Mouse (Mus musculus) hindbrain, embryonic 15.5 days (tissue): Measurements from ENCODE around the gene Cux2. TPM values are rescaled to one million over a fixed set of nuclear protein-coding genes. Genes with fewer than 3 reads are reported as not detected.

Experiments
- ATAC-seq: fragments of 200-750 bp; cut with Nextera tagmentation; 2 replicates; pipeline ENCODE4 v1.8.0; 2017; ENCODE audit warnings: low read depth, moderate number of reproducible peaks, moderate TSS enrichment; ENCODE audit not compliant: low FRiP score
- H3K27ac ChIP-seq: fragments of 300-500 bp; sonication (generic); replicated peaks from 2 replicates; pipeline ENCODE4 v1.5.1; 2015; ENCODE audit warnings: mild to moderate bottlenecking, inconsistent platforms
- H3K27me3 ChIP-seq: fragments of 300-500 bp; sonication (generic); 2 replicates; pipeline ENCODE4 v1.6.1; 2015; ENCODE audit warnings: control low read depth, inconsistent platforms
- H3K36me3 ChIP-seq: fragments of 300-500 bp; sonication (generic); 2 replicates; pipeline ENCODE4 v1.6.1; 2015; ENCODE audit warnings: control low read depth, inconsistent platforms
- H3K4me1 ChIP-seq: fragments of 300-500 bp; sonication (generic); replicated peaks from 2 replicates; pipeline ENCODE4 v1.6.1; 2015; ENCODE audit warnings: control low read depth, inconsistent platforms
- H3K4me2 ChIP-seq: fragments of 300-500 bp; sonication (generic); 2 replicates; pipeline ENCODE4 v1.6.1; 2015; ENCODE audit warnings: moderate library complexity, mild to moderate bottlenecking, inconsistent platforms
- H3K4me3 ChIP-seq: fragments of 300-500 bp; sonication (generic); 2 replicates; pipeline ENCODE4 v1.5.1; 2015; ENCODE audit warnings: mild to moderate bottlenecking, inconsistent platforms
- H3K9ac ChIP-seq: fragments of 300-500 bp; sonication (generic); 2 replicates; pipeline ENCODE4 v1.6.1; 2015; ENCODE audit warnings: inconsistent platforms
- H3K9me3 ChIP-seq: fragments of 300-500 bp; sonication (generic); 2 replicates; pipeline ENCODE4 v1.6.1; 2016; ENCODE audit warnings: control low read depth, inconsistent platforms
- WGBS: fragments of 180-500 bp; shearing (Covaris S2); methylation state at CpG from one replicate; pipeline ENCODE4 v1.1.7; 2015; 5-methylcytosine and 5-hydroxymethylcytosine counted together
- polyA plus RNA-seq: library from polyadenylated mRNA; unstranded; fragments of >200 nt; fragmentation: Nextera tagmentation; extraction: Ambion mirVana; gene quantifications from 2 replicates; pipeline ENCODE4 v1.2.1, GENCODE M21; 2015

Cux2 gene
- polyA plus RNA-seq = 20.7 and 23.3 TPM in 2 replicates

DNA sequence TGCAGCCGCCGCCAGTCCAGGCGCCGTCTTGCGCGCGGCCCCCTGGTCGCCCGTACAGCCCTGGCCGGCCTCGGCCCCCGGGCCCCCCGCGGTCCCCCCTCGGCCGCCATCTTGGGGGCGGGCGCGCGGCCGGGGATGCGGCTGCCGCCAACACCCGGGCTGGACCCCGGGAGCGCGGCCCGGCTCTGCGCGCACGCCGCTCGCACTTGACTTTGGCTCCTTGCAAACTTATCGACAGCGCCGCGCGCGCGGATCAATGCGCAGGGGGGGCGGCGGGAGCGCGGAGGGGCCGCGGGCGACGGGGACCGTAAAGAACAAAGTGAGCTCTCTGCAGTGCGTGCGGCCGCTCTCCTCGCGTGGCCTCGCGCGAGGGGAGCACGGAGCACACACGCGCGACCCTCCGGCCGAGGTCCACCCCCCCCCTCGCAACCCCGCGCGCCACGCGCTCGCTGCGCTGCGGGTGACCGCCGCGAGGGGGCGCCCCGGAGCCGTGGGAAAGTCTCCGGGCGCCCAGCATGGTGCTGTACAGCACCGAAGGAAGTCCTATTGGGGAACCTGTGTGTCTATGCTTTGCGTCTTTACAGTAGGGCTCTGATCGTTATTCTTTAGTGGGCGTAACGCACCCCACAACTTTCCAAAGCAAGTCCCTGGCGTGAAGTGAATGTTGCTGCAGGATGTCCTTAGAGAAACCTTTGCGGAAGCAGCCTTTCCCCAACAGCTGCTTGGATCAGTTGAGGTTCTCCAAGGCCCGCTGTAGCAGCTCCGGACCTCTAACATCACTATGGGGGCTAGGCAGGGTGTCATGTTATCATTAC lies at the start of gene Cux2:
TSS of gene Cux2 (minus strand) at position 86 of the 815 bp plus-strand sequence.
- H3K4me2 ChIP-seq = peak within 1 kb of the TSS; percentile 91
- no peaks in the 10 kb centered on the region for H3K9me3 ChIP-seq
- no peaks in the 10 kb centered on the region for H3K27me3 ChIP-seq
- H3K4me3 ChIP-seq = peak within 1 kb of the TSS; percentile 85
- H3K36me3 ChIP-seq = no peaks in the 10 kb centered on the region
- WGBS = 1% methylated on average over 82 of the region's 90 CpGs
- peak within 1 kb of the TSS; percentile 80 for H3K9ac ChIP-seq
- H3K27ac ChIP-seq = peak within 1 kb of the TSS; percentile 96
- peaks cover 76% of the 10 kb centered on the region for H3K4me1 ChIP-seq
- ATAC-seq = peak; percentile 80

- no peak overlapping the region for H3K9ac ChIP-seq
- H3K4me2 ChIP-seq = no peak overlapping the region
- H3K9me3 ChIP-seq = no peaks in the 10 kb centered on the region
- H3K27me3 ChIP-seq = no peaks in the 10 kb centered on the region
- H3K4me3 ChIP-seq = no peak overlapping the region
- no peaks in the 10 kb centered on the region for H3K36me3 ChIP-seq
- no peak overlapping the region for H3K27ac ChIP-seq
- no peaks in the 10 kb centered on the region for H3K4me1 ChIP-seq
- 92% methylated on average over 10 of the region's 10 CpGs for WGBS
- ATAC-seq = no peak
These were observed 44.5 kb upstream of the Cux2 start for GRCm38 (mm10) chr5:122094439-122094838.

GRCm38 (mm10) chr5:122093734-122094133 lies 43.8 kb upstream of the Cux2 start:
- 87% methylated on average over 14 of the region's 14 CpGs for WGBS
- no peak overlapping the region for H3K4me2 ChIP-seq
- H3K4me3 ChIP-seq = no peak overlapping the region
- H3K9me3 ChIP-seq = no peaks in the 10 kb centered on the region
- no peaks in the 10 kb centered on the region for H3K36me3 ChIP-seq
- H3K4me1 ChIP-seq = no peaks in the 10 kb centered on the region
- H3K27ac ChIP-seq = no peak overlapping the region
- H3K9ac ChIP-seq = no peak overlapping the region
- no peak for ATAC-seq
- H3K27me3 ChIP-seq = no peaks in the 10 kb centered on the region

DNA sequence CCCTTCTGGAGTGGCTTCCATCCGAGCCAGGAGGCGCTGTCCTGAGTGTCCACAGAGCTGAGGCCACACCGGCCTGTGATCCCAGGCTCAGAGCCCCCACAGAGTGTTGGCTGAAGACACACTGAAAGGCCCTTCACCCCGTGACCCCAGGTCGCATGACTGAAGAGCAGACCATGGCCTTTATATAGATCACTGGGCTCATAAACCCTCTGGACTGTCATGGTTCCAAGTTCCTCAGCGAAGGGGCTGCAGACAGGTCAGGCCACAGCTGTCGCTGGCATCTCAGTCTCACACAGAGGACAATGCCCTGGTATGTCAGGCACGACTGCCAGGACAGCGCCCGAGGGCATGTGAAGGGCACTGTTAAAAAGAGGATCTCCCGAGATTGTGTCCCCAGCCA lies 42.9 kb upstream of the Cux2 start:
- no peak for ATAC-seq
- WGBS = 49% methylated on average over 11 of the region's 11 CpGs
- peaks cover 2% of the 10 kb centered on the region; the same call in 1 of the 2 replicates for H3K27me3 ChIP-seq

DNA sequence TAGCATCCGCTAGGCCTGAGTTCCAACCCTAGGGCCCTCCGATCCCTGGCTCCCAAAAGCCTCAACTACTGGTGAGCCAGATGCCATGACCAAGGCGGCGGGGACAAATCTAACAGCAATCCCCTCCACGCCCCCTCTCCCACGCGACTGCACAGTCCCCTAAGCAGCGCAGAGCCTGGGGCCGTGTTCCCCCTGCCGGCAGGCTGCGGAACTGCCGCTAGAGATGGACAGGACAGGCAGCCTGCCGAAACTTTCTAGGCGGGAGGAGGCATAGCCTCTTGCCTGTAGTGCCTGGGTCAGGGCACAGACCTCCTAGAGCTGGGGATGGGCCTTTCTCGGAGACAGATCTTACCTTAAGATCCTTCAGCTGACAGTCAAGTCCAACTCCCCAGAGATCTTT lies 41.2 kb upstream of the Cux2 start:
- ATAC-seq = peak; percentile 40; the same call in 1 of the 2 replicates
- Histone ChIP-seq H3K27me3 (peaks cover 2% of the 10 kb centered on the region; the same call in 1 of the 2 replicates), H3K36me3 (no peaks in the 10 kb centered on the region), H3K4me1 (no peaks in the 10 kb centered on the region), H3K4me3 (no peak overlapping the region), H3K4me2 (no peak overlapping the region), H3K27ac (no peak overlapping the region), H3K9ac (no peak overlapping the region), H3K9me3 (no peaks in the 10 kb centered on the region)
- WGBS = 15% methylated on average over 15 of the region's 15 CpGs

More for the DNA sequence above, 42.9 kb upstream of the Cux2 start:
- no peak overlapping the region for H3K4me2 ChIP-seq
- H3K9me3 ChIP-seq = no peaks in the 10 kb centered on the region
- no peaks in the 10 kb centered on the region for H3K36me3 ChIP-seq
- no peaks in the 10 kb centered on the region for H3K4me1 ChIP-seq
- H3K4me3 ChIP-seq = no peak overlapping the region
- no peak overlapping the region for H3K27ac ChIP-seq
- H3K9ac ChIP-seq = no peak overlapping the region

- H3K9me3 ChIP-seq = no peaks in the 10 kb centered on the region
- H3K4me1 ChIP-seq = no peaks in the 10 kb centered on the region
- H3K4me2 ChIP-seq = no peak overlapping the region
- H3K9ac ChIP-seq = no peak overlapping the region
- H3K27me3 ChIP-seq = peaks cover 2% of the 10 kb centered on the region; the same call in 1 of the 2 replicates
- H3K4me3 ChIP-seq = no peak overlapping the region
- H3K36me3 ChIP-seq = no peaks in the 10 kb centered on the region
- WGBS = 83% methylated on average over 8 of the region's 8 CpGs
- no peak overlapping the region for H3K27ac ChIP-seq
- no peak for ATAC-seq
These were observed 39.8 kb upstream of the Cux2 start for GRCm38 (mm10) chr5:122089664-122090063.

- H3K4me1 ChIP-seq = no peaks in the 10 kb centered on the region
- H3K4me2 ChIP-seq = no peak overlapping the region
- H3K9ac ChIP-seq = no peak overlapping the region
- WGBS = 2% methylated on average over 5 of the region's 5 CpGs
- peak; percentile 87 for ATAC-seq
- H3K36me3 ChIP-seq = no peaks in the 10 kb centered on the region
- H3K9me3 ChIP-seq = no peaks in the 10 kb centered on the region
- H3K27ac ChIP-seq = no peak overlapping the region
- peaks cover 2% of the 10 kb centered on the region; the same call in 1 of the 2 replicates for H3K27me3 ChIP-seq
- no peak overlapping the region for H3K4me3 ChIP-seq
These were observed 39.0 kb upstream of the Cux2 start for GRCm38 (mm10) chr5:122088917-122089316.

- no peak overlapping the region for H3K27ac ChIP-seq
- H3K9ac ChIP-seq = no peak overlapping the region
- no peak overlapping the region for H3K4me2 ChIP-seq
- H3K4me3 ChIP-seq = no peak overlapping the region
- H3K4me1 ChIP-seq = no peaks in the 10 kb centered on the region
- no peaks in the 10 kb centered on the region for H3K9me3 ChIP-seq
- peaks cover 2% of the 10 kb centered on the region; the same call in 1 of the 2 replicates for H3K27me3 ChIP-seq
- 61% methylated on average over 3 of the region's 3 CpGs for WGBS
- ATAC-seq = no peak
- no peaks in the 10 kb centered on the region for H3K36me3 ChIP-seq
These were observed 36.2 kb upstream of the Cux2 start for GRCm38 (mm10) chr5:122086121-122086520.

DNA sequence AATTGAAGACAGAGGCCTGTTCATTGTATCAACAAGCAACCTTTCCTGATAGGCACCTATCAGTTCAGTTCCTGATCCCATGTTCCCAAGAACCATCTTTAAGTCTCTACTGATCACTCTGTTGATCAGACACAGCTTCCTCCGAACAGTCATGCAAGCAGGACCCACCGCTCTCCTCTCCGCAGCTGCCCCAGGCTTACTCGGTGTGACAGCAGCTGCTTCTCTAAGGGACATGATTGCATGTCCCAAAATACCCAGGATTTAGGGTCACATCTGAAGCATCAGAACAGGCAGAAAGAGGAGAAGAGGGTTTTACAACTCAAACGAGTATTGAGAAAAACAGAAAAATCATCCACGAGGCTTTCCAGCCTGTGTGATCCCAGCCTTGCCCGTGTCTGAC lies 35.4 kb upstream of the Cux2 start:
- Histone ChIP-seq H3K4me2 (no peak overlapping the region), H3K9me3 (no peaks in the 10 kb centered on the region), H3K36me3 (no peaks in the 10 kb centered on the region), H3K27ac (no peak overlapping the region), H3K9ac (no peak overlapping the region), H3K4me3 (no peak overlapping the region), H3K4me1 (no peaks in the 10 kb centered on the region), H3K27me3 (peaks cover 2% of the 10 kb centered on the region; the same call in 1 of the 2 replicates)
- no peak for ATAC-seq
- 76% methylated on average over 7 of the region's 7 CpGs for WGBS

- no peak for ATAC-seq
- 78% methylated on average over 3 of the region's 3 CpGs for WGBS
- H3K36me3 ChIP-seq = no peaks in the 10 kb centered on the region
These were observed 34.6 kb upstream of the Cux2 start for GRCm38 (mm10) chr5:122084470-122084869.

GRCm38 (mm10) chr5:122083282-122083681 lies 33.4 kb upstream of the Cux2 start:
- Histone ChIP-seq H3K9ac (no peak overlapping the region), H3K9me3 (no peaks in the 10 kb centered on the region), H3K4me1 (no peaks in the 10 kb centered on the region), H3K36me3 (no peaks in the 10 kb centered on the region), H3K27ac (no peak overlapping the region), H3K27me3 (peaks cover 2% of the 10 kb centered on the region; the same call in 1 of the 2 replicates), H3K4me3 (no peak overlapping the region), H3K4me2 (no peak overlapping the region)
- no peak for ATAC-seq
- WGBS = 98% methylated on average over 2 of the region's 2 CpGs

More at GRCm38 (mm10) chr5:122084470-122084869, 34.6 kb upstream of the Cux2 start:
- Histone ChIP-seq H3K4me1 (no peaks in the 10 kb centered on the region), H3K9me3 (no peaks in the 10 kb centered on the region), H3K9ac (no peak overlapping the region), H3K4me2 (no peak overlapping the region), H3K4me3 (no peak overlapping the region), H3K27ac (no peak overlapping the region), H3K27me3 (peaks cover 2% of the 10 kb centered on the region; the same call in 1 of the 2 replicates)

DNA sequence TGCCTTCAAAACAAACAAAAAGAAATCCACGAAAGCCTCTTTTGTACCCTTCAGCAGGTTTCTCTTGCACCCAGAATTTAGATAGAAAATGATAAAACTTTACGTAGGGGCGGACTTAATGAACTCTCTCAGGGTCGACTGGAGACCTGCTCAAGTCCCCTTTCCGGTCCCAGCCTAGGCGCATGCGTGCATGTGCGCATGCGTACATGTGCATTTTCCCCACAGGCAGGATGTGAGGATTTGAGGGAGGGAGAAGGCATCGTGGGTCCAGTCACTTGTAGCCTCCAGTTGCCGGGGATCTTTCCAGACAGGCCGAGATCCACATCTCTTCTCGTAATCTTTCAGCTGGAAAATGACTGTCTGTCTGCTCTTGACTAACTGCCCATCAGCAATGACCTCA lies 31.6 kb upstream of the Cux2 start:
- no peaks in the 10 kb centered on the region for H3K27me3 ChIP-seq
- WGBS = 92% methylated on average over 13 of the region's 13 CpGs

More for the DNA sequence above, 31.6 kb upstream of the Cux2 start:
- H3K9ac ChIP-seq = no peak overlapping the region
- H3K36me3 ChIP-seq = no peaks in the 10 kb centered on the region
- no peaks in the 10 kb centered on the region for H3K4me1 ChIP-seq
- H3K4me3 ChIP-seq = no peak overlapping the region
- no peaks in the 10 kb centered on the region for H3K9me3 ChIP-seq
- no peak overlapping the region for H3K4me2 ChIP-seq
- H3K27ac ChIP-seq = no peak overlapping the region
- no peak for ATAC-seq
